Mouse (Mus musculus): ENCODE results near the gene Gria1.

- TF ChIP-seq POLR2A (IDR thresholded peaks at IDR 0.05; ENCODE audit: insufficient read depth, low read depth, low read length) (no peak), EP300 (IDR thresholded peaks at IDR 0.05; ENCODE audit: insufficient read depth, low read depth, low read length) (no peak), CTCF (IDR thresholded peaks at IDR 0.05) (no peak)
Measured at GRCm38 (mm10) chr11:57235446-57235845, 224.3 kb downstream of the Gria1 start.
